Mouse (Mus musculus) testis, postnatal 10 days (tissue): ENCODE measurements around the gene Mtnr1a.

ENCODE experiments used
- DNase-seq: peaks from one replicate; pipeline ENCODE4 v3.0.0; 2021; ENCODE audit warnings: low spot score

Gene Mtnr1a

GRCm38 (mm10) chr8:45110064-45110812 is 41.3 kb downstream of the Mtnr1a start:
- DNase-seq = no peak

- DNase-seq = no peak
Measured at GRCm38 (mm10) chr8:45110813-45111104, 41.8 kb downstream of the Mtnr1a start.

GRCm38 (mm10) chr8:45111820-45112219 is 42.9 kb downstream of the Mtnr1a start:
- DNase-seq = no peak

GRCm38 (mm10) chr8:45117588-45117987 is 48.7 kb downstream of the Mtnr1a start:
- no peak for DNase-seq

- no peak for DNase-seq
Measured at GRCm38 (mm10) chr8:45125680-45126079, 56.7 kb downstream of the Mtnr1a start.
